Mouse (Mus musculus) heart, postnatal 36 days (tissue): Measurements from ENCODE around the gene Slc35b1. TPM values are rescaled to one million over a fixed set of nuclear protein-coding genes. Genes with fewer than 3 reads are reported as not detected.

Experiments used
- DNase-seq, 2 experiments: peaks; one replicate each; pipeline ENCODE4 v3.0.0; 2021 to 2022
- intact Hi-C: fragments of 180-260 bp; cut with DNase I; formaldehyde crosslinking; loops from one replicate; pipeline ENCODE4 v1.15.1; 2025
- total RNA-seq, 2 experiments: library from RNA; stranded (reverse); gene quantifications; 2 replicates each; pipeline ENCODE4 v1.2.3; 2021

The Slc35b1 gene
- total RNA-seq, 2 experiments from 2014 or later, result 35.7 to 37.6 TPM

- DNase-seq, result peak; percentile 91 to 96
- intact Hi-C loops, result no loop called here
Measured at GRCm38 (mm10) chr11:95414536-95415161, 30.2 kb downstream of the Slc35b1 start.

GRCm38 (mm10) chr11:95415931-95416330 lies 31.4 kb downstream of the Slc35b1 start:
- intact Hi-C loops, result no loop called here
- DNase-seq, result no peak

- intact Hi-C loops, result no loop called here
Measured at GRCm38 (mm10) chr11:95417341-95417740, 32.8 kb downstream of the Slc35b1 start.

GRCm38 (mm10) chr11:95420880-95421435 lies 36.5 kb downstream of the Slc35b1 start:
- DNase-seq, result no peak
- intact Hi-C loops, result no loop called here

More at GRCm38 (mm10) chr11:95417341-95417740, 32.8 kb downstream of the Slc35b1 start:
- no peak for DNase-seq

GRCm38 (mm10) chr11:95423505-95423904 lies 39.0 kb downstream of the Slc35b1 start:
- intact Hi-C loops, result no loop called here
- DNase-seq, result no peak

GRCm38 (mm10) chr11:95431344-95431743 lies 46.9 kb downstream of the Slc35b1 start:
- no peak for DNase-seq

GRCm38 (mm10) chr11:95432194-95432593 lies 47.7 kb downstream of the Slc35b1 start:
- intact Hi-C loops, result loop anchor here (1.0 kb wide), 1 partner anchor 34 kb away; no protein-coding TSS in a partner anchor
- peak in 1 of 2 experiments; percentile 49 for DNase-seq

More at GRCm38 (mm10) chr11:95431344-95431743, 46.9 kb downstream of the Slc35b1 start:
- intact Hi-C loops, result no loop called here

Other genes starting within 250 kb of the Slc35b1 start
- gene Dlx4, start 238.4 kb upstream of the Slc35b1 start, total RNA-seq, result not detected
- not detected for gene Tac4, start 123.2 kb upstream of the Slc35b1 start, total RNA-seq
- 10 to 100 TPM; 27.5 to 32.3 TPM for gene Kat7, start 74.4 kb upstream of the Slc35b1 start, total RNA-seq
- gene Fam117a, start 47.7 kb upstream of the Slc35b1 start, total RNA-seq, result 10 to 100 TPM in 1 of 2 experiments, 1 to 10 TPM in 1; 7.0 to 10.3 TPM
- 100 to 1,000 TPM; 175 to 193 TPM for gene Spop, start 29.4 kb downstream of the Slc35b1 start, total RNA-seq
- gene Nxph3, start 129.9 kb downstream of the Slc35b1 start, total RNA-seq, result under 1 TPM; 0.64 to 0.68 TPM
- gene Ngfr, start 203.0 kb downstream of the Slc35b1 start, total RNA-seq, result under 1 TPM; 0.33 to 0.92 TPM